25 mouse cellular contexts compared by ENCODE assay signal in genomic region chr3:75474657-75475056, GRCm38 (mm10). TPM values are rescaled to one million over a fixed set of nuclear protein-coding genes. Genes with fewer than 3 reads are reported as not detected.
"Had no signal": no experiment of that assay in that cellular context is flagged by ENCODE, and none has a peak within 500 bp of the region (broad histone marks: within the 10 kb centered on the region; RNA-seq: fewer than 3 reads in every experiment).

No protein-coding gene starts in this region.

- H3K4me1 ChIP-seq: limb, embryonic 10.5 days; limb, embryonic 13.5 days; liver, embryonic 15.5 days; midbrain, embryonic 12.5 days; midbrain, embryonic 15.5 days; neural tube, embryonic 12.5 days; neural tube, embryonic 15.5 days had no signal

- H3K27ac ChIP-seq: layer of hippocampus, adult 2 months; limb, embryonic 10.5 days; limb, embryonic 13.5 days; liver, embryonic 15.5 days; macrophage; midbrain, embryonic 12.5 days; midbrain, embryonic 15.5 days; neural tube, embryonic 12.5 days; neural tube, embryonic 15.5 days; stomach, postnatal 0 days had no signal

- ATAC-seq: inflammation-experienced regulatory T-cells, adult 6 months; lung, postnatal 0 days; midbrain, embryonic 15.5 days had no signal

- DNase-seq: kidney, adult 18-20 months; kidney, postnatal 14 days; lung, embryonic 14.5 days; right cerebral cortex, adult 18-20 months; right cerebral cortex, postnatal 14 days; right cerebral cortex, postnatal 4 days; thymus, adult 2 months; thymus, postnatal 14 days; thymus, postnatal 4 days had no signal

- H3K4me2 ChIP-seq: limb, embryonic 13.5 days; liver, embryonic 15.5 days; lung, embryonic 14.5 days; midbrain, embryonic 12.5 days; midbrain, embryonic 15.5 days; neural tube, embryonic 12.5 days; neural tube, embryonic 15.5 days had no signal

- H3K9ac ChIP-seq: limb, embryonic 13.5 days; liver, embryonic 15.5 days; lung, embryonic 14.5 days; midbrain, embryonic 12.5 days; midbrain, embryonic 15.5 days; neural tube, embryonic 12.5 days; neural tube, embryonic 15.5 days had no signal

- H3K4me3 ChIP-seq: layer of hippocampus, adult 2 months; limb, embryonic 10.5 days; limb, embryonic 13.5 days; liver, embryonic 15.5 days; midbrain, embryonic 12.5 days; midbrain, embryonic 15.5 days; neural tube, embryonic 12.5 days; neural tube, embryonic 15.5 days had no signal

- H3K36me3 ChIP-seq: limb, embryonic 10.5 days; limb, embryonic 13.5 days; liver, embryonic 15.5 days; midbrain, embryonic 12.5 days; midbrain, embryonic 15.5 days; neural tube, embryonic 12.5 days; neural tube, embryonic 15.5 days had no signal

- H3K9me3 ChIP-seq: limb, embryonic 10.5 days; limb, embryonic 13.5 days; liver, embryonic 15.5 days; midbrain, embryonic 12.5 days; midbrain, embryonic 15.5 days; neural tube, embryonic 12.5 days; neural tube, embryonic 15.5 days had no signal

- H3K27me3 ChIP-seq: limb, embryonic 13.5 days; liver, embryonic 15.5 days; midbrain, embryonic 12.5 days; midbrain, embryonic 15.5 days; neural tube, embryonic 12.5 days; neural tube, embryonic 15.5 days had no signal

RNA-seq across cellular contexts. Expression of gene Wdr49, which starts 7.3 kb away (rescaled TPM):
- polyA plus RNA-seq: kidney, embryonic 16.5 days; large intestine, adult 2 months; limb, embryonic 10.5 days; limb, embryonic 13.5 days; liver, adult 2 months; liver, embryonic 15.5 days; lung, embryonic 14.5 days; lung, postnatal 0 days; macrophage; midbrain, embryonic 12.5 days; neural tube, embryonic 12.5 days; stomach, embryonic 14.5 days; stomach, postnatal 0 days; thymus, adult 2 months had no signal
